Mouse (Mus musculus): Measurements from ENCODE around the gene Nhlrc2.

DNA sequence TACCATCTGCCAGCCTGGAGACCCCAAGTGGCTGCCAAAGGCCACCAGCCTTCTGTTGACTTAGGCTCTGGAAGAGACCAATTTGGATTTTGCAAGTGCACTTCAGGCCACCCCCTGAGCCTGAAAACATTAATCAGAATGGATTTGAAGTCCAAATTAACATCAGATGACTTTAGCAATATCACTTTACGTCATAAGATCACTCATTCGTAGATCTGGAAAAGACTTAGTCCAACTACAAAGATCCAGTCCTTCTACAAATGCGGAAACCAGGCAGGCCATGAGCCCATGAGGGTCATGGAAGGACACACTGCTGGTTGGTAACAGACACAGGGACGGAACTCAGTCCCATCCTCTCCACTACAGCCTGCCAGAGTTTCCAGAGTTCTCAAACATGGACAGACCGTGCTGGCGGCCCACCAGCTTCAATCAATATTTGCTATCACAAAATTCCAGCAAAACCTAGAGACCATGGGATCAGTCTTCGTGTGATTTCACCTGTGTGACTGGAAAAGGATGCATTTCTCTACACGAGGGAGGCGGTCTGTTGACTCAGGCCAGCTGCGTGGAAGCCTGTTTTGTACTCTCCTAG is 79.9 kb downstream of the Nhlrc2 start:
- no peak for TF ChIP-seq CTCF (IDR thresholded peaks at IDR 0.05; ENCODE audit: low read depth)
- 0 out of 2 replicates have a peak, but pooled peaks have one; percentile 13 for TF ChIP-seq EP300 (IDR thresholded peaks at IDR 0.05; ENCODE audit: low read depth)

Data from liver, postnatal 0 days (tissue).